ENCODE assay signal across 8 mouse cellular contexts in genomic region chr8:79397705-79398250, GRCm38 (mm10). TPM values are rescaled to one million over a fixed set of nuclear protein-coding genes. Genes with fewer than 3 reads are reported as not detected.
DNase-seq lines count a peak whose midpoint lies in the region; ATAC-seq lines count a peak whose summit lies in the region.

No protein-coding gene starts in this region.

- H3K9me3 ChIP-seq in kidney, embryonic 14.5 days (ENCODE audit: control insufficient read depth, low read length), result no peaks in the 10 kb centered on the region
- no peaks in the 10 kb centered on the region for H3K9me3 ChIP-seq in liver, embryonic 12.5 days (replicated peaks)
- no peaks in the 10 kb centered on the region for H3K9me3 ChIP-seq in neural tube, embryonic 13.5 days

- no peak for DNase-seq in kidney, postnatal 10 days
- DNase-seq in brain, adult 2 months (ENCODE audit: low read depth, low spot score), result peak; percentile 59
- no peak for DNase-seq in urinary bladder, postnatal 4 days (ENCODE audit: low spot score in 2 of 2)
- DNase-seq in adrenal gland, adult 8-10 months, result no peak

- H3K4me3 ChIP-seq in kidney, embryonic 14.5 days (ENCODE audit: low read length), result peak overlapping the region; percentile 72
- H3K4me3 ChIP-seq in liver, embryonic 12.5 days, result peak overlapping the region; percentile 63
- peak overlapping the region; percentile 84 for H3K4me3 ChIP-seq in neural tube, embryonic 13.5 days

- H3K9ac ChIP-seq in kidney, embryonic 14.5 days (ENCODE audit: low read depth, low read length), result peak overlapping the region; percentile 88
- H3K9ac ChIP-seq in liver, embryonic 12.5 days, result peak overlapping the region; percentile 68; the same call in 1 of the 2 replicates
- peak overlapping the region; percentile 99 for H3K9ac ChIP-seq in neural tube, embryonic 13.5 days

- no peaks in the 10 kb centered on the region for H3K36me3 ChIP-seq in kidney, embryonic 14.5 days (ENCODE audit: control insufficient read depth, insufficient read depth, low read length)
- H3K36me3 ChIP-seq in liver, embryonic 12.5 days, result no peaks in the 10 kb centered on the region
- no peaks in the 10 kb centered on the region for H3K36me3 ChIP-seq in neural tube, embryonic 13.5 days

- H3K27ac ChIP-seq in kidney, embryonic 14.5 days (ENCODE audit: low read depth, low read length), result peak overlapping the region; percentile 92
- 0 out of 2 replicates have a peak overlapping the region, but pooled peaks have one; percentile 67 for H3K27ac ChIP-seq in liver, embryonic 12.5 days
- H3K27ac ChIP-seq in neural tube, embryonic 13.5 days (replicated peaks), result peak overlapping the region; percentile 99

- WGBS in kidney, embryonic 14.5 days, result 8% methylated on average over 7 of the region's 7 CpGs
- WGBS in liver, embryonic 12.5 days (ENCODE audit: insufficient replicate concordance), result 34% methylated on average over 7 of the region's 7 CpGs
- 9% methylated on average over 7 of the region's 7 CpGs for WGBS in neural tube, embryonic 13.5 days

- H3K4me1 ChIP-seq in kidney, embryonic 14.5 days (ENCODE audit: control insufficient read depth, insufficient read depth, low read length), result peaks cover 15% of the 10 kb centered on the region; the same call in 1 of the 2 replicates
- peaks cover 17% of the 10 kb centered on the region for H3K4me1 ChIP-seq in liver, embryonic 12.5 days
- peaks cover 53% of the 10 kb centered on the region for H3K4me1 ChIP-seq in neural tube, embryonic 13.5 days (replicated peaks)

- H3K27me3 ChIP-seq in kidney, embryonic 14.5 days (ENCODE audit: control insufficient read depth, insufficient read depth, low read length), result no peaks in the 10 kb centered on the region
- H3K27me3 ChIP-seq in liver, embryonic 12.5 days (replicated peaks), result peaks cover 34% of the 10 kb centered on the region
- no peaks in the 10 kb centered on the region for H3K27me3 ChIP-seq in neural tube, embryonic 13.5 days

- H3K4me2 ChIP-seq in kidney, embryonic 14.5 days (replicated peaks; ENCODE audit: low read depth, low read length), result peak overlapping the region; percentile 72
- H3K4me2 ChIP-seq in liver, embryonic 12.5 days, result peak overlapping the region; percentile 63
- peak overlapping the region; percentile 80 for H3K4me2 ChIP-seq in neural tube, embryonic 13.5 days

- ATAC-seq in kidney, embryonic 14.5 days (ENCODE audit: low FRiP score, low TSS enrichment), result peak; percentile 5; the same call in 1 of the 2 replicates
- peak; percentile 32 for ATAC-seq in granulocyte monocyte progenitor cell, adult 5-6 weeks (replicated peaks; ENCODE audit: poor library complexity, severe bottlenecking)
- ATAC-seq in liver, embryonic 12.5 days, result no peak
- peak; percentile 3; the same call in 1 of the 2 replicates for ATAC-seq in neural tube, embryonic 13.5 days (ENCODE audit: low read depth)

RNA-seq across cellular contexts. Expression of gene Smad1, which starts 1.5 kb away (rescaled TPM):
- polyA plus RNA-seq in kidney, embryonic 14.5 days (2014; fragmentation: Nextera tagmentation; extraction: Ambion mirVana), result 34.5 and 50.3 TPM in 2 replicates
- total RNA-seq in granulocyte monocyte progenitor cell, adult 5-6 weeks (2014; fragmentation: Nextera tagmentation), result 13.7 and 18.2 TPM in 2 replicates
- total RNA-seq in granulocyte monocyte progenitor cell, adult 5-6 weeks (2017), result 16.4 and 17.3 TPM in 2 replicates
- polyA plus RNA-seq in liver, embryonic 12.5 days (2016; fragmentation: Nextera tagmentation; extraction: Ambion mirVana), result 9.5 and 9.6 TPM in 2 replicates
- 68.7 and 72.1 TPM in 2 replicates for polyA plus RNA-seq in neural tube, embryonic 13.5 days (2015; fragmentation: Nextera tagmentation; extraction: Ambion mirVana)
- 10 to 100 TPM; 24.2 to 37.3 (median 28.3) TPM for total RNA-seq in adrenal gland, adult 8-10 months (2022)
